Mouse (Mus musculus) cerebellum, adult 2 months (tissue): ENCODE results near the gene Rad51b. TPM values are rescaled to one million over a fixed set of nuclear protein-coding genes. Genes with fewer than 3 reads are reported as not detected.

Source experiments
- DNase-seq, 2 experiments: peaks; one replicate each; pipeline ENCODE4 v3.0.0; 2021
- H3K27ac ChIP-seq: fragments of 200-500 bp; 2 replicates; pipeline ENCODE4 v1.5.1; 2012; ENCODE audit warnings: low read length, control low read depth, inconsistent platforms; ENCODE audit not compliant: insufficient read depth
- H3K27me3 ChIP-seq: fragments of 200-500 bp; 2 replicates; pipeline ENCODE4 v1.6.1; 2012; ENCODE audit warnings: inconsistent platforms, mild to moderate bottlenecking, low read length, moderate library complexity; ENCODE audit not compliant: control insufficient read depth, insufficient read depth
- H3K4me1 ChIP-seq: fragments of 200-500 bp; 2 replicates; pipeline ENCODE4 v1.6.1; 2011; ENCODE audit warnings: low read length; ENCODE audit not compliant: control insufficient read depth, insufficient read depth
- H3K4me3 ChIP-seq: fragments of 200-500 bp; replicated peaks from 2 replicates; pipeline ENCODE3; 2011; ENCODE audit warnings: mild to moderate bottlenecking, low read depth, low read length, control low read depth; ENCODE audit not compliant: insufficient read depth
- CTCF ChIP-seq: fragments of 200-500 bp; IDR thresholded peaks from 2 replicates; pipeline ENCODE4 v1.5.1; 2011; ENCODE audit warnings: low read depth, mild to moderate bottlenecking, control low read depth, low read length, moderate library complexity, borderline replicate concordance; ENCODE audit not compliant: insufficient read depth
- POLR2A ChIP-seq: fragments of 200-500 bp; IDR thresholded peaks from 2 replicates; pipeline ENCODE4 v1.6.1; 2011; ENCODE audit warnings: low read length, control low read depth, borderline replicate concordance; ENCODE audit not compliant: insufficient read depth
- WGBS: fragments of 180-500 bp; shearing (Covaris S2); methylation state at CpG from one replicate; pipeline ENCODE4 v1.1.7; 2018; 5-methylcytosine and 5-hydroxymethylcytosine counted together
- polyA plus RNA-seq: library from polyadenylated mRNA; depleted of rRNA; stranded (reverse); fragments of >200 nt; gene quantifications from 2 replicates; pipeline ENCODE4 v1.2.3, GENCODE M21; 2012

The Rad51b gene
- polyA plus RNA-seq, 1 experiment, result 0.23 TPM

DNA sequence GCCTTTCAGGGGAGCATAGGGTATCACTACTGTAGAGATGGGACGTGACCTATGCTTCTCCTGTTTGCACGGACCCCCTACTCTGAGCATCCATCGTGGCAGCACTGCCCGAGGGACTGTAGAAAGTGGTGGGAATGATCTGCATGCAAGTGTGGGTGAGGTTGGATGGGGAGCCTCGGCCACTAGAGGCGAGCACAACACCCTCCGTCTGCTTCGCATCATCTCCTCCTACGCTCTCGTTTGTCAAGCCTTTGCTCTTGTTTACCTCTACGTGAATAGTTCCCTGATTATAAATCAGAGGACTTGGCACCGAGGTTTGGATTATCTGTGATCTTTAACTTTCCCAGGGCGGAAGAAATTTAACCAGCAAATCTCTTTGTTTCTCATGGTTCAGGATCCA, 551.5 kb downstream of the Rad51b start:
- WGBS, result 86% methylated on average over 13 of the region's 13 CpGs
- TF ChIP-seq POLR2A, result no peak
- TF ChIP-seq CTCF, result no peak

DNA sequence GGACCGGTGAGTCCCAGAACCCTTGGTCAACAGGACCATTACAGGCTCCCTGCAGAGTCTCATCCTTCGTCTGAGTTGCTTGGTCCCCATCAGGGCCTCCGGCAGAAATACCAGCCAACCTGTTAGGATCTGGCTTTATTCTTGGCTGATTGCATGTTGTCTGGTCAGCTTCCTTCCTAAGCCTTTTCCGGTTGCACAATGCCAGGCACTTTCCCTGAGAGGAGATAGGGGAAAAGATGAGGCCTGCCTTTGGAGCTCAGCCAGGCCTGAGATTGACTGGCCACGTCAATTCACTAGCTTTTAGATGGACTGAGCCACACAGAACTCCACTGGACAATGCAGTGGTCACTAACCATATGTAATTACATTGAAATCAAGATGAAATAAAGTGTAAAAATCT, 552.9 kb downstream of the Rad51b start:
- TF ChIP-seq POLR2A (no peak), CTCF (no peak)
- no peaks in the 10 kb centered on the region for H3K4me1 ChIP-seq
- no peak for DNase-seq
- no peak overlapping the region for H3K27ac ChIP-seq
- 70% methylated on average over 5 of the region's 5 CpGs for WGBS
- H3K4me3 ChIP-seq, result no peak overlapping the region
- H3K27me3 ChIP-seq, result no peaks in the 10 kb centered on the region

More for the DNA sequence above, 551.5 kb downstream of the Rad51b start:
- no peak for DNase-seq
- no peaks in the 10 kb centered on the region for H3K27me3 ChIP-seq
- H3K27ac ChIP-seq, result no peak overlapping the region
- H3K4me3 ChIP-seq, result no peak overlapping the region
- H3K4me1 ChIP-seq, result no peaks in the 10 kb centered on the region

GRCm38 (mm10) chr12:79851898-79852297, 554.8 kb downstream of the Rad51b start:
- Histone ChIP-seq H3K4me1 (no peaks in the 10 kb centered on the region), H3K27me3 (no peaks in the 10 kb centered on the region), H3K27ac (no peak overlapping the region), H3K4me3 (no peak overlapping the region)
- DNase-seq, result no peak
- TF ChIP-seq POLR2A, result no peak
- no peak for TF ChIP-seq CTCF
- WGBS, result 96% methylated on average over 8 of the region's 8 CpGs

DNA sequence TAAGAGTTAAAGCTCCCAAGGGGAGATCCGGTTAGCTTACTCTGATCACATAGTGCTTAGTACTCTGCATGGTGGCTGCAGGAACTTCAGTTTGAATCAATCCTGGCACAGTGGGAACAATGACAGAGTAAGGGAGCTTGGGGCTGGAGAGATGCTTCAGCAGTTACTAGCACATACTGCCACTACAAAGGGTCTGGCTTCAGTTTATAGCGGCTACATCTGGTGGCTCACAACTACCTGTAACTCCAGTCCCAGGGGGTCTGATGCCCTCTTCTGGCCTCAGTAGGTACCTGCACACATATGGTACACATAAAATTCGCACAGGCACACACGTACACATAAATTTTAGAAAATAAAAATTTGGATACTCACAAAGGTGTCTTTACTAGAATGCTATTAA, 555.5 kb downstream of the Rad51b start:
- DNase-seq, result no peak
- no peaks in the 10 kb centered on the region for H3K4me1 ChIP-seq
- no peak overlapping the region for H3K27ac ChIP-seq
- TF ChIP-seq CTCF, result no peak
- 97% methylated on average over 4 of the region's 4 CpGs for WGBS
- H3K27me3 ChIP-seq, result no peaks in the 10 kb centered on the region
- H3K4me3 ChIP-seq, result no peak overlapping the region

DNA sequence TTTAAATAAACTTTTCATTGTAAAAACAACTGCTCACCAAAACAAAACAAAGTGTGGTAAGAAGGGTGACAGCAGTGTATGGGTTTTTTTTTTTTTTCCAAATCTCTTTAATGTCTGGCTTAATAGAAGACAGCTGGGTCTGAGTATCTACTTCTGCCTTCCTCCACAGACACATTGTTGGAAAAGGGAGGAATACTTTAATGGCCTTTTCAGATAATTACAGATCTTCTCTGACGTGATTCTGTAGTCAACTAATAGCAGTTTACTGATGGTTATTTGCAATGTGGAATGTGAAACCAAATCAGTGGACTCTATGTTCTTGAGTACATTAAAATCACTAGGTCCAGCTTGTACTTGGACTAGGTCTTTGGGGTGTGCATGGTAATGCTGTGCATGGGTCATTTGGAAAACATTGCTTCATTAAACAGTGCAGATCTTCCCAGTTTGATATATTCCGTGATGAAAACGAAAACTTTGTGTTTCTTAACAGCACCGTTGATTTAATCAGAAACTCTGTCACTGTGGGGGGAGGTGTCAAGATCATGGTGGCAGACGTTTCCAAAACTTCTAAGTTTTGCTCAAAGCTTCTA, 556.9 kb downstream of the Rad51b start:
- H3K4me3 ChIP-seq, result no peak overlapping the region
- TF ChIP-seq POLR2A (no peak), CTCF (no peak)
- H3K27me3 ChIP-seq, result no peaks in the 10 kb centered on the region
- no peak overlapping the region for H3K27ac ChIP-seq
- no peaks in the 10 kb centered on the region for H3K4me1 ChIP-seq
- no peak for DNase-seq
- 92% methylated on average over 5 of the region's 5 CpGs for WGBS

GRCm38 (mm10) chr12:79854507-79854906, 557.4 kb downstream of the Rad51b start:
- H3K27me3 ChIP-seq, result no peaks in the 10 kb centered on the region
- H3K27ac ChIP-seq, result no peak overlapping the region
- no peaks in the 10 kb centered on the region for H3K4me1 ChIP-seq
- TF ChIP-seq CTCF, result no peak
- TF ChIP-seq POLR2A, result no peak
- no peak for DNase-seq
- WGBS, result 94% methylated on average over 2 of the region's 2 CpGs
- no peak overlapping the region for H3K4me3 ChIP-seq

- 78% methylated on average over 11 of the region's 11 CpGs for WGBS
- H3K27me3 ChIP-seq, result no peaks in the 10 kb centered on the region
- DNase-seq, result no peak
- no peak overlapping the region for H3K27ac ChIP-seq
- no peaks in the 10 kb centered on the region for H3K4me1 ChIP-seq
- H3K4me3 ChIP-seq, result no peak overlapping the region
- no peak for TF ChIP-seq POLR2A
- no peak for TF ChIP-seq CTCF
Measured at GRCm38 (mm10) chr12:79856116-79856909, 559.2 kb downstream of the Rad51b start.

GRCm38 (mm10) chr12:79857704-79858103, 560.6 kb downstream of the Rad51b start:
- no peaks in the 10 kb centered on the region for H3K4me1 ChIP-seq
- WGBS, result 88% methylated on average over 6 of the region's 6 CpGs

More at GRCm38 (mm10) chr12:79857704-79858103, 560.6 kb downstream of the Rad51b start:
- Histone ChIP-seq H3K4me3 (no peak overlapping the region), H3K27ac (no peak overlapping the region), H3K27me3 (no peaks in the 10 kb centered on the region)
- DNase-seq, result no peak
- no peak for TF ChIP-seq CTCF
- TF ChIP-seq POLR2A, result no peak
